Mouse (Mus musculus): ENCODE data around the gene Prokr1. TPM values are rescaled to one million over a fixed set of nuclear protein-coding genes. Genes with fewer than 3 reads are reported as not detected.

Prokr1 gene
- polyA plus RNA-seq, 1 experiment from 2014 or later, result 6.6 TPM

- ATAC-seq (ENCODE audit: low FRiP score), result no peak
- H3K9ac ChIP-seq, result no peak overlapping the region
- peaks cover 17% of the 10 kb centered on the region; the same call in 1 of the 2 replicates for H3K4me1 ChIP-seq
- 78% methylated on average over 9 of the region's 9 CpGs for WGBS
- no peak overlapping the region for H3K27ac ChIP-seq
- no peak overlapping the region for H3K4me3 ChIP-seq (replicated peaks)
- H3K36me3 ChIP-seq (replicated peaks), result no peaks in the 10 kb centered on the region
- no peaks in the 10 kb centered on the region for H3K27me3 ChIP-seq
- no peaks in the 10 kb centered on the region for H3K9me3 ChIP-seq
- no peak overlapping the region for H3K4me2 ChIP-seq
These were observed 54.9 kb downstream of the Prokr1 start for GRCm38 (mm10) chr6:87535651-87536050.

- no peak overlapping the region for H3K9ac ChIP-seq
- 88% methylated on average over 9 of the region's 9 CpGs for WGBS
- no peak overlapping the region for H3K4me2 ChIP-seq
- H3K4me3 ChIP-seq (replicated peaks), result no peak overlapping the region
- ATAC-seq (ENCODE audit: low FRiP score), result no peak
- H3K27me3 ChIP-seq, result no peaks in the 10 kb centered on the region
- no peak overlapping the region for H3K27ac ChIP-seq
- H3K36me3 ChIP-seq (replicated peaks), result no peaks in the 10 kb centered on the region
- peaks cover 12% of the 10 kb centered on the region; the same call in 1 of the 2 replicates for H3K4me1 ChIP-seq
- H3K9me3 ChIP-seq, result no peaks in the 10 kb centered on the region
These were observed 55.5 kb downstream of the Prokr1 start for GRCm38 (mm10) chr6:87534855-87535575.

- 76% methylated on average over 14 of the region's 14 CpGs for WGBS
- H3K4me2 ChIP-seq, result no peak within 1 kb of the TSS
These were observed 57.4 kb downstream of the Prokr1 start, which contains the start of gene Arhgap25 for GRCm38 (mm10) chr6:87532953-87533710. Gene Arhgap25, minus strand, starts transcription at chr6:87533259.

GRCm38 (mm10) chr6:87531456-87532015, 59.0 kb downstream of the Prokr1 start:
- Histone ChIP-seq H3K4me2 (no peak overlapping the region), H3K4me3 (replicated peaks) (no peak overlapping the region)
- 90% methylated on average over 2 of the region's 2 CpGs for WGBS

More at GRCm38 (mm10) chr6:87532953-87533710, 57.4 kb downstream of the Prokr1 start, which contains the start of gene Arhgap25:
- Histone ChIP-seq H3K27me3 (no peaks in the 10 kb centered on the region), H3K27ac (no peak within 1 kb of the TSS), H3K9me3 (no peaks in the 10 kb centered on the region), H3K9ac (no peak within 1 kb of the TSS), H3K36me3 (replicated peaks) (no peaks in the 10 kb centered on the region), H3K4me3 (replicated peaks) (no peak within 1 kb of the TSS), H3K4me1 (peaks cover 10% of the 10 kb centered on the region; the same call in 1 of the 2 replicates)
- ATAC-seq (ENCODE audit: low FRiP score), result no peak

GRCm38 (mm10) chr6:87530386-87530785, 60.2 kb downstream of the Prokr1 start:
- Histone ChIP-seq H3K4me3 (replicated peaks) (no peak overlapping the region), H3K9ac (no peak overlapping the region)
- ATAC-seq (ENCODE audit: low FRiP score), result no peak

More at GRCm38 (mm10) chr6:87531456-87532015, 59.0 kb downstream of the Prokr1 start:
- H3K27me3 ChIP-seq, result no peaks in the 10 kb centered on the region
- no peaks in the 10 kb centered on the region for H3K9me3 ChIP-seq
- no peaks in the 10 kb centered on the region for H3K36me3 ChIP-seq (replicated peaks)
- 0 out of 2 replicates have a peak, but pooled peaks cover 8% of the 10 kb centered on the region for H3K4me1 ChIP-seq
- no peak overlapping the region for H3K9ac ChIP-seq
- H3K27ac ChIP-seq, result no peak overlapping the region
- ATAC-seq (ENCODE audit: low FRiP score), result no peak

More at GRCm38 (mm10) chr6:87530386-87530785, 60.2 kb downstream of the Prokr1 start:
- Histone ChIP-seq H3K27me3 (no peaks in the 10 kb centered on the region), H3K27ac (no peak overlapping the region), H3K36me3 (replicated peaks) (no peaks in the 10 kb centered on the region), H3K4me1 (0 out of 2 replicates have a peak, but pooled peaks cover 5% of the 10 kb centered on the region), H3K4me2 (no peak overlapping the region), H3K9me3 (no peaks in the 10 kb centered on the region)
- 85% methylated on average over 2 of the region's 2 CpGs for WGBS

Other genes with a start within 250 kb of the Prokr1 start
- gene Gkn1, start 239.8 kb downstream of the Prokr1 start, polyA plus RNA-seq (2016; fragmentation: Nextera tagmentation; extraction: Ambion mirVana), result not detected in 2 replicates
- gene Gkn2, start 217.4 kb downstream of the Prokr1 start, polyA plus RNA-seq (2016; fragmentation: Nextera tagmentation; extraction: Ambion mirVana), result not detected in 2 replicates
- gene Gkn3, start 201.8 kb downstream of the Prokr1 start, polyA plus RNA-seq (2016; fragmentation: Nextera tagmentation; extraction: Ambion mirVana), result 0.31 TPM in 1 of 2 replicates, not detected in the other
- not detected in 2 replicates for gene Bmp10, start 161.7 kb downstream of the Prokr1 start, polyA plus RNA-seq (2016; fragmentation: Nextera tagmentation; extraction: Ambion mirVana)
- 1.4 and 1.6 TPM in 2 replicates for gene Arhgap25, start 57.5 kb downstream of the Prokr1 start, polyA plus RNA-seq (2016; fragmentation: Nextera tagmentation; extraction: Ambion mirVana)
- gene Aplf, start 81.5 kb upstream of the Prokr1 start, polyA plus RNA-seq (2016; fragmentation: Nextera tagmentation; extraction: Ambion mirVana), result 15.5 and 15.6 TPM in 2 replicates
- gene Efcc1, start 140.1 kb upstream of the Prokr1 start, polyA plus RNA-seq (2016; fragmentation: Nextera tagmentation; extraction: Ambion mirVana), result 1.6 and 2.0 TPM in 2 replicates
- 0.88 and 1.00 TPM in 2 replicates for gene Gp9, start 187.3 kb upstream of the Prokr1 start, polyA plus RNA-seq (2016; fragmentation: Nextera tagmentation; extraction: Ambion mirVana)
- gene Rab43, start 221.4 kb upstream of the Prokr1 start, polyA plus RNA-seq (2016; fragmentation: Nextera tagmentation; extraction: Ambion mirVana), result 7.7 and 9.2 TPM in 2 replicates
- 3.2 and 3.3 TPM in 2 replicates for gene Gm45140, start 245.1 kb upstream of the Prokr1 start, polyA plus RNA-seq (2016; fragmentation: Nextera tagmentation; extraction: Ambion mirVana)
- 68.1 and 71.2 TPM in 2 replicates for gene Isy1, start 248.1 kb upstream of the Prokr1 start, polyA plus RNA-seq (2016; fragmentation: Nextera tagmentation; extraction: Ambion mirVana)

Data from forebrain, embryonic 12.5 days (tissue).